Mouse (Mus musculus) forelimb bud, embryonic 11.5 days (tissue): ENCODE results near the gene Arv1.
A peak's percentile ranks its signal among the peaks of the same experiment; 100 is the strongest.

Experiments
- DNase-seq: peaks from one replicate; pipeline ENCODE4 v3.0.0-alpha.2; 2012; ENCODE audit warnings: low read depth, low spot score

Gene Arv1

GRCm38 (mm10) chr8:124724301-124724700 lies 2.4 kb downstream of the Arv1 start:
- no peak for DNase-seq

GRCm38 (mm10) chr8:124732828-124733227 lies 10.9 kb downstream of the Arv1 start:
- no peak for DNase-seq

- no peak for DNase-seq
These were observed 13.5 kb downstream of the Arv1 start for GRCm38 (mm10) chr8:124735371-124735911.

GRCm38 (mm10) chr8:124739268-124739667 lies 17.3 kb downstream of the Arv1 start:
- DNase-seq = no peak

GRCm38 (mm10) chr8:124746661-124747060 lies 24.7 kb downstream of the Arv1 start:
- no peak for DNase-seq

- no peak for DNase-seq
These were observed 29.3 kb downstream of the Arv1 start for GRCm38 (mm10) chr8:124751191-124751590.

GRCm38 (mm10) chr8:124751709-124752173 lies 29.8 kb downstream of the Arv1 start, which contains the start of gene Fam89a:
Gene Fam89a, minus strand, starts transcription at chr8:124751832.
- peak; percentile 30 for DNase-seq

- no peak for DNase-seq
These were observed 30.5 kb downstream of the Arv1 start for GRCm38 (mm10) chr8:124752325-124752862.

GRCm38 (mm10) chr8:124754101-124754791 lies 32.3 kb downstream of the Arv1 start:
- DNase-seq = no peak

GRCm38 (mm10) chr8:124754792-124755190 lies 32.9 kb downstream of the Arv1 start:
- DNase-seq = no peak

GRCm38 (mm10) chr8:124755481-124755880 lies 33.5 kb downstream of the Arv1 start:
- no peak for DNase-seq

GRCm38 (mm10) chr8:124756153-124756552 lies 34.2 kb downstream of the Arv1 start:
- DNase-seq = no peak

- no peak for DNase-seq
These were observed 34.7 kb downstream of the Arv1 start for GRCm38 (mm10) chr8:124756601-124757000.

- no peak for DNase-seq
These were observed 36.6 kb downstream of the Arv1 start for GRCm38 (mm10) chr8:124758544-124758943.

GRCm38 (mm10) chr8:124763061-124763460 lies 41.1 kb downstream of the Arv1 start:
- DNase-seq = no peak

GRCm38 (mm10) chr8:124772389-124772788 lies 50.5 kb downstream of the Arv1 start:
- DNase-seq = no peak

GRCm38 (mm10) chr8:124775695-124776094 lies 53.8 kb downstream of the Arv1 start:
- peak; percentile 68 for DNase-seq

- DNase-seq = no peak
These were observed 58.3 kb downstream of the Arv1 start for GRCm38 (mm10) chr8:124780236-124780635.

GRCm38 (mm10) chr8:124782431-124782830 lies 60.5 kb downstream of the Arv1 start:
- no peak for DNase-seq

GRCm38 (mm10) chr8:124783228-124783627 lies 61.3 kb downstream of the Arv1 start:
- DNase-seq = no peak
